Mouse (Mus musculus): ENCODE results near the gene Scd3. TPM values are rescaled to one million over a fixed set of nuclear protein-coding genes. Genes with fewer than 3 reads are reported as not detected.

Gene Scd3
- 0.70 and 1.1 TPM in 2 replicates for polyA plus RNA-seq (2014; fragmentation: Nextera tagmentation; extraction: Ambion mirVana)

DNA sequence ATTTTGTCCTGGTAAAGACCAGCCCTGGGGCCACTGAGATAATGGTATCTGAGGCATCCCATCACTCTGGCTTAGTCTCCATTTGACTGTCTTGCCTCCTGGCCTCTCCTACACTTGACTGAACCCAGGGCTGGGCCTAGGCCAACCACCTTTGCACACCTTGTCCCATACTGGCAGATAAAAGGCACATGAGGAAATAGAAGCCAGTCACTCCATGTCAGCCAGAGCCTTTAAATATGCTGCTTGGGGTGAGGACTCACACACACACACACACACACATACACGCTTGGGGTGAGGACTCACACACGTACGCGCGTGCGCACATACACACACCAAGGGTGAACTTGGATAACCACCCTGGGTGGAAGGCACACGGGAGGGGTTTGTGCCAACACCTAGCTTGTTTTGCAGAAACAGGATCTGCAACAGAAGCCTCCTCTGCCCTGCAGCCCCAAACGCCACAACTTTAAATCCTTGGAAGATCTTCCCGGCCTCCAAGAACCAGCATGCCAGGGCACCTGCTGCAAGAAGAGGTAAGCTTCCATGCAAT is at the start of gene Scd3:
TSS of gene Scd3 (plus strand) at position 255 of the 550 bp plus-strand sequence.
- DNase-seq (ENCODE audit: low spot score) (no peak), ATAC-seq (ENCODE audit: low FRiP score) (no peak)
- H3K4me2 ChIP-seq (replicated peaks; ENCODE audit: low read depth, low read length) = no peak within 1 kb of the TSS
- WGBS = 88% methylated on average over 9 of the region's 9 CpGs
- H3K9me3 ChIP-seq (ENCODE audit: control insufficient read depth, low read length) = no peaks in the 10 kb centered on the region
- no peaks in the 10 kb centered on the region for H3K4me1 ChIP-seq (replicated peaks; ENCODE audit: control insufficient read depth, insufficient read depth, low read length)
- H3K9ac ChIP-seq (ENCODE audit: low read depth, low read length) = no peak within 1 kb of the TSS
- no peak within 1 kb of the TSS for H3K4me3 ChIP-seq (ENCODE audit: low read depth, low read length)
- no peaks in the 10 kb centered on the region for H3K36me3 ChIP-seq (ENCODE audit: control insufficient read depth, insufficient read depth, low read length)
- H3K27me3 ChIP-seq (ENCODE audit: control insufficient read depth, insufficient read depth, low read length) = no peaks in the 10 kb centered on the region
- no peak within 1 kb of the TSS for H3K27ac ChIP-seq (ENCODE audit: low read depth, low read length)

DNA sequence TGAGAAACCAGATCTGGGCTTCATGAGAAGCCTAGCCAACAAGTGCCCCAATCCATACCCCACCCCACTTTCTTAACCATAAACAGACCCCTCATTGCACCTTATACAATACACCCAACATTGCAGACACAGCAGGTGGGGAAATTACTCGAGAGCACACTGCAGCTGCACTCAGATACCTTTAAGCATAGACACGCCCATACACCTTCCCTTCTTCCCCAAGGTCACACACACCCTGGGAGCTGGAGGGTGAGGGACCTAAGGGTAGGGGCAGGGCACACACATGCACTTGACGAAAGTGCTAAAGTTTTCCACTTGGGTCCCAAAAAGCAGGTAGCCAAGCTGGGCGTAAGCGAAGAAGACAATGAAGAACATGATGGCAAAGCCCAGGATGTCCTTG is 49.3 kb upstream of the Scd3 start:
- 84% methylated on average over 5 of the region's 5 CpGs for WGBS
- H3K9me3 ChIP-seq (ENCODE audit: control insufficient read depth, low read length) = no peaks in the 10 kb centered on the region
- DNase-seq (ENCODE audit: low spot score) = no peak
- H3K9ac ChIP-seq (ENCODE audit: low read depth, low read length) = no peak overlapping the region
- no peak overlapping the region for H3K27ac ChIP-seq (ENCODE audit: low read depth, low read length)
- ATAC-seq (ENCODE audit: low FRiP score) = no peak
- H3K36me3 ChIP-seq (ENCODE audit: control insufficient read depth, insufficient read depth, low read length) = no peaks in the 10 kb centered on the region
- H3K4me3 ChIP-seq (ENCODE audit: low read depth, low read length) = no peak overlapping the region
- peaks cover 4% of the 10 kb centered on the region; the same call in 1 of the 2 replicates for H3K27me3 ChIP-seq (ENCODE audit: control insufficient read depth, insufficient read depth, low read length)
- H3K4me2 ChIP-seq (replicated peaks; ENCODE audit: low read depth, low read length) = no peak overlapping the region
- no peaks in the 10 kb centered on the region for H3K4me1 ChIP-seq (replicated peaks; ENCODE audit: control insufficient read depth, insufficient read depth, low read length)

DNA sequence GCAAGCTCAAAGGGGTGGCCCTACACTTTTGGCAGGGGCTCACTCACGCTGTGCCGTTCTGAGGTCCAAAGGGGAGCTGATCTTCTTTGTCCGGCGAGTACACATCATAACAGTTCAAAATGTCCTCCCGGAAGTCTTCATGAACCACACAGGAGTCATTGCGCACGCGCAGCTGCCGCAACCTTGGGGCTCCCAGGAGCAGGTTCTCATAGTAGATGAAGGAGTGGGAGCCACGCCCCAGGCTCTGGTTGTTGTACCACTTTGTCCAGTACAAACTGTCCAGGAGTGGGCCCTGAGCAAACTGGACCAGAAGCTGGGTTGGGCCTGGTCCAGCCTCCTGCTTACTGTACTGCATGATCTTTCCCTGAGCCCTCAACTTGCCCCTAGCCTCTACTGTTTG is 46.1 kb upstream of the Scd3 start:
- Histone ChIP-seq H3K9ac (ENCODE audit: low read depth, low read length) (no peak overlapping the region), H3K4me1 (replicated peaks; ENCODE audit: control insufficient read depth, insufficient read depth, low read length) (no peaks in the 10 kb centered on the region), H3K9me3 (ENCODE audit: control insufficient read depth, low read length) (no peaks in the 10 kb centered on the region), H3K27me3 (ENCODE audit: control insufficient read depth, insufficient read depth, low read length) (peaks cover 4% of the 10 kb centered on the region; the same call in 1 of the 2 replicates), H3K4me2 (replicated peaks; ENCODE audit: low read depth, low read length) (no peak overlapping the region), H3K36me3 (ENCODE audit: control insufficient read depth, insufficient read depth, low read length) (no peaks in the 10 kb centered on the region), H3K4me3 (ENCODE audit: low read depth, low read length) (no peak overlapping the region), H3K27ac (ENCODE audit: low read depth, low read length) (no peak overlapping the region)
- WGBS = 91% methylated on average over 10 of the region's 10 CpGs
- no peak for DNase-seq (ENCODE audit: low spot score)
- ATAC-seq (ENCODE audit: low FRiP score) = no peak

GRCm38 (mm10) chr19:44159386-44159785 is 43.7 kb upstream of the Scd3 start:
- H3K27me3 ChIP-seq (ENCODE audit: control insufficient read depth, insufficient read depth, low read length) = peaks cover 2% of the 10 kb centered on the region; the same call in 1 of the 2 replicates
- no peak overlapping the region for H3K4me2 ChIP-seq (replicated peaks; ENCODE audit: low read depth, low read length)
- H3K9ac ChIP-seq (ENCODE audit: low read depth, low read length) = no peak overlapping the region
- no peak for DNase-seq (ENCODE audit: low spot score)
- no peak for ATAC-seq (ENCODE audit: low FRiP score)
- 78% methylated on average over 3 of the region's 3 CpGs for WGBS
- H3K36me3 ChIP-seq (ENCODE audit: control insufficient read depth, insufficient read depth, low read length) = no peaks in the 10 kb centered on the region
- H3K27ac ChIP-seq (ENCODE audit: low read depth, low read length) = no peak overlapping the region
- no peak overlapping the region for H3K4me3 ChIP-seq (ENCODE audit: low read depth, low read length)
- H3K9me3 ChIP-seq (ENCODE audit: control insufficient read depth, low read length) = no peaks in the 10 kb centered on the region
- H3K4me1 ChIP-seq (replicated peaks; ENCODE audit: control insufficient read depth, insufficient read depth, low read length) = no peaks in the 10 kb centered on the region

- Histone ChIP-seq H3K9ac (ENCODE audit: low read depth, low read length) (no peak overlapping the region), H3K27ac (ENCODE audit: low read depth, low read length) (no peak overlapping the region), H3K4me1 (replicated peaks; ENCODE audit: control insufficient read depth, insufficient read depth, low read length) (no peaks in the 10 kb centered on the region), H3K4me3 (ENCODE audit: low read depth, low read length) (no peak overlapping the region), H3K9me3 (ENCODE audit: control insufficient read depth, low read length) (no peaks in the 10 kb centered on the region), H3K36me3 (ENCODE audit: control insufficient read depth, insufficient read depth, low read length) (no peaks in the 10 kb centered on the region), H3K27me3 (ENCODE audit: control insufficient read depth, insufficient read depth, low read length) (no peaks in the 10 kb centered on the region), H3K4me2 (replicated peaks; ENCODE audit: low read depth, low read length) (no peak overlapping the region)
- WGBS = 26% methylated on average over 3 of the region's 3 CpGs
- no peak for ATAC-seq (ENCODE audit: low FRiP score)
- peak; percentile 17 for DNase-seq (ENCODE audit: low spot score)
Measured at GRCm38 (mm10) chr19:44161515-44161914, 41.6 kb upstream of the Scd3 start.

- H3K36me3 ChIP-seq (ENCODE audit: control insufficient read depth, insufficient read depth, low read length) = no peaks in the 10 kb centered on the region
- no peak overlapping the region for H3K4me3 ChIP-seq (ENCODE audit: low read depth, low read length)
- DNase-seq (ENCODE audit: low spot score) (no peak), ATAC-seq (ENCODE audit: low FRiP score) (no peak)
- H3K9me3 ChIP-seq (ENCODE audit: control insufficient read depth, low read length) = no peaks in the 10 kb centered on the region
- H3K27me3 ChIP-seq (ENCODE audit: control insufficient read depth, insufficient read depth, low read length) = no peaks in the 10 kb centered on the region
- no peak overlapping the region for H3K27ac ChIP-seq (ENCODE audit: low read depth, low read length)
- 64% methylated on average over 8 of the region's 8 CpGs for WGBS
- H3K4me1 ChIP-seq (replicated peaks; ENCODE audit: control insufficient read depth, insufficient read depth, low read length) = no peaks in the 10 kb centered on the region
- H3K9ac ChIP-seq (ENCODE audit: low read depth, low read length) = no peak overlapping the region
- no peak overlapping the region for H3K4me2 ChIP-seq (replicated peaks; ENCODE audit: low read depth, low read length)
Measured at GRCm38 (mm10) chr19:44174835-44175234, 28.2 kb upstream of the Scd3 start.

DNA sequence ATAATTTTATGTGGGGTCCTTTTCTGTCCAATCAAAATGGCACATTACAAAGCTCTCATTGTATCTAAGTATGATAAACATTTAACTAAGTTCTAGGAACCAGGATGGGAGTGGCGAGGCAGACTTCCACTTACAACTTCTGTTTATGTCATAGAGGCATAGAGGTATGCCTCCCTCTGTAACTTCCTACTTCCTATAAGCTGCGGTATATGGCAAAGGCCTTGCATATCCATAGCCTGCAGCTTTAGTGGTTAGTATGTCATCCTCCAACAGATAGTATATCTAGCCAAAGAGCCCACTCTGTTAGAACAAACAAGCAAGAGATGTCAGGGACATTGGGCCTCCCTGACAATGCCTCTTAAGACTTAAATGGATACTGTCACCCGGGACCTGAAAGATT is 26.3 kb upstream of the Scd3 start:
- H3K27me3 ChIP-seq (ENCODE audit: control insufficient read depth, insufficient read depth, low read length) = no peaks in the 10 kb centered on the region
- DNase-seq (ENCODE audit: low spot score) = no peak
- H3K9ac ChIP-seq (ENCODE audit: low read depth, low read length) = no peak overlapping the region
- H3K4me2 ChIP-seq (replicated peaks; ENCODE audit: low read depth, low read length) = no peak overlapping the region
- H3K4me3 ChIP-seq (ENCODE audit: low read depth, low read length) = no peak overlapping the region
- 91% methylated on average over 3 of the region's 3 CpGs for WGBS
- no peak for ATAC-seq (ENCODE audit: low FRiP score)
- H3K4me1 ChIP-seq (replicated peaks; ENCODE audit: control insufficient read depth, insufficient read depth, low read length) = no peaks in the 10 kb centered on the region
- no peaks in the 10 kb centered on the region for H3K36me3 ChIP-seq (ENCODE audit: control insufficient read depth, insufficient read depth, low read length)
- H3K9me3 ChIP-seq (ENCODE audit: control insufficient read depth, low read length) = no peaks in the 10 kb centered on the region
- no peak overlapping the region for H3K27ac ChIP-seq (ENCODE audit: low read depth, low read length)

DNA sequence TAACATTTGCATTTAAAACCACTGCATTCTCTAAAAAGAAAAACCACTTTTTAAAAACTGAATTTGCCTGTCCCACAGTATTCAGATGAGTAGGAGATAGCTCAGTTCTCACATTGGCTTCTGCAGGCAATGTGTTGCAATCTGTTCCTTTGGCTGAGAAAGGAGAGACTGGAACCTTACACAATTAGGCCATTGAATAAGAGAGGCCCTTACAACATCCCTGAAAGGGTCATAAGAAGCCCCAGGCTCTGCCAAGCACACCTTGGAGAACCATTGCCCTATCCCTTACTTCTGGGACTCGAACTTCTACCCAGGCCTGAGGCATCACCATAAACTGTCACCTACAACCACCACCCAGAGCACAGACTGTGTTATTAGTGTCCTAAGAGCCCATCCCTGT is 22.6 kb upstream of the Scd3 start:
- Histone ChIP-seq H3K4me3 (ENCODE audit: low read depth, low read length) (no peak overlapping the region), H3K9ac (ENCODE audit: low read depth, low read length) (no peak overlapping the region), H3K27ac (ENCODE audit: low read depth, low read length) (no peak overlapping the region), H3K9me3 (ENCODE audit: control insufficient read depth, low read length) (no peaks in the 10 kb centered on the region), H3K27me3 (ENCODE audit: control insufficient read depth, insufficient read depth, low read length) (no peaks in the 10 kb centered on the region), H3K36me3 (ENCODE audit: control insufficient read depth, insufficient read depth, low read length) (no peaks in the 10 kb centered on the region), H3K4me2 (replicated peaks; ENCODE audit: low read depth, low read length) (no peak overlapping the region), H3K4me1 (replicated peaks; ENCODE audit: control insufficient read depth, insufficient read depth, low read length) (no peaks in the 10 kb centered on the region)
- DNase-seq (ENCODE audit: low spot score) (no peak), ATAC-seq (ENCODE audit: low FRiP score) (no peak)
- WGBS = 95% methylated on average over 1 of the region's 1 CpGs

GRCm38 (mm10) chr19:44183968-44184367 is 19.1 kb upstream of the Scd3 start:
- no peak for ATAC-seq (ENCODE audit: low FRiP score)
- Histone ChIP-seq H3K9ac (ENCODE audit: low read depth, low read length) (no peak overlapping the region), H3K27me3 (ENCODE audit: control insufficient read depth, insufficient read depth, low read length) (no peaks in the 10 kb centered on the region), H3K36me3 (ENCODE audit: control insufficient read depth, insufficient read depth, low read length) (no peaks in the 10 kb centered on the region), H3K4me1 (replicated peaks; ENCODE audit: control insufficient read depth, insufficient read depth, low read length) (no peaks in the 10 kb centered on the region), H3K27ac (ENCODE audit: low read depth, low read length) (no peak overlapping the region), H3K4me3 (ENCODE audit: low read depth, low read length) (no peak overlapping the region), H3K4me2 (replicated peaks; ENCODE audit: low read depth, low read length) (no peak overlapping the region), H3K9me3 (ENCODE audit: control insufficient read depth, low read length) (no peaks in the 10 kb centered on the region)
- WGBS = 68% methylated on average over 3 of the region's 3 CpGs
- DNase-seq (ENCODE audit: low spot score) = no peak

Data from hindbrain, embryonic 11.5 days (tissue).